Mouse (Mus musculus) spleen, adult 12 weeks (tissue): ENCODE measurements around the gene Ttc38.

ENCODE experiments used
- DNase-seq: peaks from one replicate; pipeline ENCODE4 v3.0.0; 2022; ENCODE audit warnings: low spot score

Ttc38 gene

DNA sequence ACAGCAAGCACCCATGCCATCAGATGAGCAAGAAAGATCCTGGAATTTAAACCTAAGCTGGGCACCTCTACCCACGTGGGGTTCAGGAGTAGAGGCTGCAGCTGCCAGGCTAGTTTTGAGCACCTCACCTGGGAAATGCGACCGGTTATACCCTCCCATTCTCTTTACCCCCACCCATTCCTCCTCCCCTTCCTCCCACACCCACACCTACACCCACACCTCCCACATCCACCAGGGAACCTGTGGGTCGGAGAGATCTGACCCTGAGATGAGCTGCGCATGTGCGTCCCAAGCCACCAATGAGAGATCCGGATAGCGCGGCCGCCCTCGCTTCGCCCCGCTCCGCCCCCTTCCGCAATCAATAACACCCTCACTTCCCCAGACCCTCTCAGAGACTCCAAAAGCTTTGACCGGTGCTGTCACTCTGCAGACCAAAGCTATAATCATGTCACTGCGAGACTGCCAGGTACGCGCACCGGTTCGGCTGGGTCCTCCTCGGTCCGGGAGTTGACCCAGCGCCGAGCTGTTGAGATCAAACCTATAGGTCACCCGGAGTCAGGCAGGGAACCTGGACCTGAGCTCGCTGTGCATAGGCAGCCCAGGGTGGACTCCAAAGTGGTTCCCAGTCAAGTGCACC lies at the start of gene Ttc38:
Ttc38 (plus strand) TSS at position 353 of the 637 bp plus-strand sequence.
- peak; percentile 62 for DNase-seq

DNA sequence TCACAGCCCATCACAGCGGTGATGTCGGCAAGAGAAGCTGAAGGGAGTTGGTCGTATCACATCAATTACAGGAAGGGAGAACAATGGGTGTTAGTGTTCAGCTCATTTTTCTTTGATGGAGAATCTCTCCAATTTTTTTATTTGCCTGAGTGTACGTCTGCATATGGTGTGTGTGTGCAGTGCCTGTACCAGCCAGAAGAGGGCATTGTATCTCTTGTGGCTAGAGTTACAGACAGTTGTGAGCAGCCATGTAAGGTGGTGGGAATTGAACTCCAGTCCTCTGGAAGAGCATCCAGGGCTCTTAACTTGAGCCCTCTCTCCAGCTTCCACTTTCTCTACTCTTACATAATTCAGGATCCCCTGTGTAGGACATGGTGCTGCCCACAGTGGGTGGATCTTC lies 49.0 kb upstream of the Ttc38 start:
- DNase-seq, result no peak

DNA sequence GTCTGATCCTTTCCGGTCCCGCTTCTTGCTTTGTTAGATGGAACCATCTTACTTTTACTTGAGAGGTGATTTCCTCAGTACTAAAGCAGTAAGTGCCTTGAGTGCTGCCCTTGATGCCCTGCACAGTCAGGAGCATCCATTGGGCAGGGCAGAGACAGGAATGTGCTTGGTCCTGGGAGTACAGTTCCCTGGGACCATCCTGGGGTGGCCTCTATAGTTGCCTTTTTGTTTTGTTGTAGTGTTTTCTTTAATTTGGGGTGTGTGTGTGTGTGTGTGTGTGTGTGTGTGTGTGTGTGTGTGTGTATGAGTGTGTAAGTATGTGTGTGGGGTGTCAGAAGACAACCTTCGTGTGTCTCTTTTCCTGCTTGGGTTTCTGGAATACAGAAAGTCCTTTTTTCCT lies 47.8 kb upstream of the Ttc38 start:
- DNase-seq, result no peak

DNA sequence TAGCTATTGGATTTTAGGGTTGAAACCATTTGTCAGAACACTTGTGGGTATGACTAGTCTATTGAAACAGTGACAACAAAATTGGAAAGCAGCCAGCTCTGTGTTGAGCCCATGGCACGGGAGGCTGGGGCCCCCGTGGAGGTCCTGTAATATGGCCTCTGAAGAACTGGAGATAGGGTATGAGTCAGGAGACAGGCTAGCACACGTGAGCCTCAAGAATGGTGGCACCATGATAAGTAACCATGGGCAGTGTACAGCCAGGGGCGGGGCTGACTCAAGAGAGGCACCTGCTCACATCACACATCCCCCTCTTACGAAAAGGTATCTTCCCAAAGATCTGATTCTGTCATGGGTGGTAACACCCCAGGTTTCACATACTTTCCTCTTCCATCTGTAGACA lies 45.4 kb upstream of the Ttc38 start:
- no peak for DNase-seq

DNA sequence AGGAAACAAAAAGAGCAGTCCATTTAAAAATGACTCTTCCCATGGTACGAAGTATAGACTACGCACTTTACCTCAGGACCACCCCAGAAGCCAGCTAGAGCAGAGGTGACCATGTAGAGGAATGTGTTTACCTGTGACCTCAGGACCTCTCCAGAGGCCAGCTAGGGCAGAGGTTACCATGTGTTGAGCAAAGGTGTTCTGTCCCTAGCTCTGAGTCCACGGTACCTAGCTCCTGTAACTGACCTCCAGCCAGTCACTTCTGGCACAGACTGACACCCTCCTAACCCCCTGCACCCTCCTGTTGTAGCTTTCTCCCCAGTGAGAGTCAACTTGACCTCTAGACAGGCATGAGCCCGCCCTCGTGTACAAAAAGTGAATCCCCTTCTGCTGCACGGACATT lies 44.6 kb upstream of the Ttc38 start:
- no peak for DNase-seq

DNA sequence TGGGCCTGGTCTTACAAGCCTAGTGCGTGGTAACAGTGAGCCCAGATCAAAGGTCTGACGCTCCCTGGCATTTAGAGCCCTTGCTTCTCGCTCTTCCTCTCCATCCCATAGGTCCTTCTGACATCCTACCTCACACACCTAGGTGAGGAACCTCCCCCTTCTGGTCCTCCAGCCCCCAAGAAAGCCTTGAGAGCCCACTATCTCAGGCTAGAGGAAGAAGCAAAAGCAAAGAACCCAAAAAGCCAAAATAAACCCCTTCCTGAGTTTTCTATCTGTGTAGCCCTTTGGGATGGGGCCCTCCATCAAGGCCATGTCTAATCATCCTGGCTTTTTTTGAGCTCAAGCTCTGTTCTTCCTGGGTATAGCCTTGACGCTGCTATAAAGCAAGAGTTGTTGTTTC lies 44.1 kb upstream of the Ttc38 start:
- no peak for DNase-seq

DNA sequence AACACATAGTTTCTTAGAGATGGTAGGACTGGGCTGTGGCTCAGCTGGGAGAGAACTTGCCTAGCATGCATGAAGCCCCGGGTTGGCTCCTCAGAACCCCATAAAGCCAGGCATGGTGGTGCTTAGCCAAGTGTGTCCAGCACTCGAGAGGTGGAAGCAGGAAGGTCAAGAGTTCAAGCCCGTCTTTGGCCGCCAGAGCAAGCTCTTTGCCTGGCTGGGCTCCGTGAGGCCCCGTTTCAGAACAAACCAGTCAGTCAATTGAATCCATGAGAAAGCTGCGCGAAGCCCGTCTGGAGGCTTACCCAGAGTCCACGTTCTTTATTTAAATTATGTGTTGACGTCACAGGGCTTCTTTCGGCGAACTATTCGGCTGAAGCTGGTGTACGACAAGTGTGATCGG lies 43.5 kb upstream of the Ttc38 start:
- no peak for DNase-seq

DNA sequence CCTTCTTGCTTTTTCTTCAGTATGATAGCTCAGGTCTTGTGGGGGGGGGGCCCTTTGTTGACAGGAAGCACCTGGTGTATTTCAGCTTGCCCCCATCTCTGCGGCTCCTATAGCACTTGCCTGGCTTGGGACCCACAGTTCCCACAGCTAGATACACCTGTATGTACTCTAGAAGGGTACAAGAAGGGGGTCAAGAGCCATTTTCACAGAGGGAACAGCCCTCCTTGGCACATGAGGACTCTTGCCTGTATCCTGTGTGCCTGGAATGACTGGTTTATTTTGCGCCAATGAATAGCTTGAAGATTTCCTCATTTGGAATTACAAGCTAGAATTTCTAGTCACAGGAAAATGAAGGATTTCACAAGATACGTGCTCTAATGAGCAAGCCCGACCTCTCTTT lies 40.7 kb upstream of the Ttc38 start:
- no peak for DNase-seq

DNA sequence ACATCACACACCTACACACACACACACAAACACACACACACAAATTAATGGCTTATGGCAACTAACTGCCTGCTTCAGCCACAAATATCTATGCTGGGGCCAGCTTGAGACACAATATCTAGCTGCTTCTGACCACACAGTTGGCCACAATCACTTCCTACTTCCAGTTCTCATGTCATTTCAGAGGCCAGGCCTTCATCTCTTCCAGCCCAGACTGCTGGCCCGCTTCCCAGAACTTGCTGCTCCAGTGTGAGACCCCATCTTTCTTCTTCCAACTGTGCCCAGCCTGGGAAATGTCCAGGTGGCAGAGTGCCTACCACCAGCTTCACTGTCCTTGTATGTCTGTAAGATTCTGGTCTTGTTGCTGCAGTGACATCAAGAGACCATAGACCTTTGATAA lies 39.3 kb upstream of the Ttc38 start:
- no peak for DNase-seq

DNA sequence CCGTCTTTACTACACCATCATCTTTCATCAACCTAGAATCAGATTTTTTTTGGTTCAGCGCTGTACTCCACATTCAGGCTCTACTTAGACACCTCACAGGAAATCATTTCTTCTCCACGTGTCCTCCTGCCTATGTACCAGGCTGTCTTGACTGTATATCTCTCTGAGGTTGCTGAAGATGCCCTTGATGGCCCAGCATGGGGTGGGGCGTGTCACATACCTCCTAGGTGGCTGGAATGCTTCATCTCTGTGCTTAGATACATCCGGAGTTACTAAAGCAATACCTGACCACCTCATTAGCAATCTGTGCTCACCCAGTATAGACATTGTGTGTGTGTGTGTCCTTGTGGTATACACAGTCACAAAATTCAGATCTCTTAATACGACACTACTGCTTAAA lies 36.6 kb upstream of the Ttc38 start:
- no peak for DNase-seq

DNA sequence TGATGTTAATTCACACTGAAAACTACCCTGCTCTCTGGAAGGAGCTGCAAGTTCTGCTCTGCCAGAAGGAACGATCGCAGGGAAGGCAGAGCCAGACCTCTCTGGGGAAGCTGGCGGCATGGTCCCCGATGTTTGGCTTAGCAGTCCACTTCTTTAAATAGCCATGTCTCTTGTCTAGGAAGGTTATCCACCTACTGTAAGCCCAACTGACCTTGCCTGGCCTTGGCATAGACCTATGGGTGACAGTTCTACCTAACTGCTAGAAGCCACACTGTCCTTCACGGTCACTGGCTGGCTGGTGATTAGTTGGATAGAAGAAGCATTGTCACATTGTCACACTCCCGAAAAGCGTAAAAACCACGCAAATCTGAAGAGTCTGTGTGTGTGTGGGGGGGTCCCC lies 33.4 kb upstream of the Ttc38 start:
- DNase-seq, result no peak

DNA sequence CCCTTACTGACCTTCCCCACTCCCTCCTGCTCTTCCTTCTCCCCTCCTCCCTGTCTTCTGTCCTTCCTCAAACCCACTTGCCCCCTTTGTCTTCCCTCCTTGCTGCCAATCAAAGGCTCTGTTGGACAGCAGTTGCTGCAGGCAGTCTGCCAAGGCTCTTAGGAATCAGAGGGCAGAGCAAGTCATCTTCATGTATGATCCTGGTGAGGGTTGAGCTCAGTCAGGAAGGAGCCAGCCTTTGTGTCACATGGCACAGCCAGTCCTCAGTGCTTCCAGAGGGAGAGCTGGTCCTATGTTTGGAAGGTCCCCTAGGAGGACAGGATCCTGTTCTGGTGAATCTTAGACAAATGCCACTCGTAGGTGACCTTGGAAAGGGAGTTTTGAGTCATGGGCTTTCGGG lies 29.2 kb upstream of the Ttc38 start:
- DNase-seq, result no peak

DNA sequence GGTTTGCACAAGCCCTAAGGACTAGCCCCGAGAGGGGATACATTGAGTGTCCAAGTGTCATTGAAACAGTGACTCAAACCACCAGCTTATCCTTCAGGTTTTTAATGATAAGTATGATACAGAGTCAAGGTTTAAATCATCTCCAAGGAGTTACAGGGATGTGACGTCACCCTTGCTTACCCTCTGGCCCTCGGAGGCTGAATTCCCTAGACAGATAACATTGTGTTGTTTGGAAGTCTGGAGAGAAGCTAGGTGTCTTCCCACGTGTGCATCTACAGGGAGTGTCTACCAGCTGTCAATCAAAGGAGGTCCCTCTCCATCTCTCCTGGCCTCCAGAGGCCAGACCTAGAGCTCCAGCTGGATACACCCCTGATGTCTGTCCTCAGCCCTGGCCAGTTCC lies 25.2 kb upstream of the Ttc38 start:
- DNase-seq, result no peak

DNA sequence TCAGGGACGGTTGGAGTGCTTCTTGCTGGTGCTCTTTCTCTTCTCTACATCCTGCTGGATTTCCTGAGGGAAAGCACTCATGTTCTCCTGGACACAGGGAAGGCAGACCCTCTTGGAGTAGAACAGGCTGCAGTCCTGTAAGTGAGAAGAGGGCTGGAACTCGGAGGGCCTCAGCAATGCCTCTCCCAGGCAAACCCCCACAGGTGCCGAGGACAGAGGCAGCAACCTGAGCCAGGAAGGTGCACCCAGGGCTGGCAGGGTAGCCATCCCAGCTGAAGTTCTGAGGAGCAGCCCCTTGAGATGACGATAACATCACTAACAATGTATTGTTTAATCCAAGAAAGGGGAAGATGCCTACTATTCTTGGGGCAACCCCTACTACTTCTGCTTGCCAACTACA lies 24.7 kb upstream of the Ttc38 start:
- DNase-seq, result no peak

DNA sequence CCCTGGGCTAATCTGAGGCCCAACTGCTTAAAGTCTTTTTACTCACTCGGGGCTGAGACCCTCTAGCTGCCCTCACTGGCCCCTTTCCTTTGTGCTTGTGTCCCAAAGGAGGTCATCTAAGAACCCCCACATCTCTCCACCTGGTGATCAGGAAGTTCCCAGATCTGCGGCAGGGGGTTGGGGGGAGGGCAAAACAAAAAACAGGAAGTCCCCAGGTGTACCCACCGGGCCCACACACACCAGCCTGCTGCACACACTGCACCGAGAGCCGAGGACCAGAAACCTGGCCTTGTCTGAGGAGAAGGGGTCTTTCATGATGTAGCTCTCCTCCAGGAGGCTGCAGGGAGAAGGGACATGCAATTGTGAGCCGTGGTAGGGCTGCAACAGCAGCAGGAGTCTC lies 24.1 kb upstream of the Ttc38 start:
- DNase-seq, result no peak

DNA sequence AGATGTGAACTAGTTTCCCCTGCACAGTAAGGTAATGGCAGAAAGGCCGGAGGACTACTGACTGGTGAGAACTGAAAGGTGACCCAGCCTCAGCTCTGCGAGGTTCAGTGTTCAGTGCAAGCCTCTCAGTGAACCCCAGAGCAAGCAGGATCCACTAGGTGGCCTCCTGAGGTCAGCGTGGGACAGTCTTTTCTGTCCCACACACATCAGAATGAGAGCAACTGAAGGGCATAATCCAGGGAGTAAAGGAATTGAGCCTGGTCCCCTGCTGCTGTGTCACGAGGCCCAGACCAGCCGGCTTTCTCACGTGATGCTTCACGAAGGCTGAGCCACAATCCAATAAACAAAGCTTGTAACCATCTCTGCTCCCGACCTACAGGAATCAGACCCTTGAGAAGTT lies 23.7 kb upstream of the Ttc38 start:
- no peak for DNase-seq

DNA sequence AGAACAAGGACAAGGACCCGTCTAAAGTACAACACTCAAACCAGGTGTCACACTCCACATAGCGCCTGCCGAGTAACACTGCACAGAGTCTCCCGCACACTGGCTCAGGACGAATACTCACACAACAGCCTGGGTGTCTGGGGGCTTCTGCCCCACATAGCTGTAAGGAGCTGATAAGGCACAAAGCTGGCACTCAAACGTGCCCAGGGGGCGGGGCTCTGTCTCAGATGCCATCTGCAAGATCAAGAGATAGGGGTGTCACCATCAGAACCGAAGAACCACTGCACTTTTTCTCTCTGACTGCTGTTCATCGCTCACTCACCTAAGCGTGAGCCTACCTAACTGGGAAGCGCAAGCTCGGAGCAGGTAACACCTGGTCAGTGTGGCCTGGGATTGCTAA lies 23.0 kb upstream of the Ttc38 start:
- no peak for DNase-seq

DNA sequence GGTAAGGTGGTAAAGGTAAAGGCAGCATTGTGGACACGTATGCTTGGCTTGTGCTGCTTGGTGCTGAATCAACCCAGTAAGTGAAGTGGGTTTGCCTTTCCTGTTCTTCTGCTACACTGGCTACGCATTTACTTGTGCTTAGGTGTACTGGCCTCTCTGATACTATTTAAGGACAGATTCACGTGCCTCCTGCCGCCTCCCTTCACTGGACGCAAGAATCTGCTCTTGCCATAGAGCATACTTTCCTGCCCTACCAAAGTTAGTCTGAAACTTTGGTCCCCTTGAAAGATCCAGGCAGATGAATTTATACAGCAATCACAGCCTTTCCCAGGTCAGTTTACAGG lies 21.7 kb upstream of the Ttc38 start:
- DNase-seq, result no peak

DNA sequence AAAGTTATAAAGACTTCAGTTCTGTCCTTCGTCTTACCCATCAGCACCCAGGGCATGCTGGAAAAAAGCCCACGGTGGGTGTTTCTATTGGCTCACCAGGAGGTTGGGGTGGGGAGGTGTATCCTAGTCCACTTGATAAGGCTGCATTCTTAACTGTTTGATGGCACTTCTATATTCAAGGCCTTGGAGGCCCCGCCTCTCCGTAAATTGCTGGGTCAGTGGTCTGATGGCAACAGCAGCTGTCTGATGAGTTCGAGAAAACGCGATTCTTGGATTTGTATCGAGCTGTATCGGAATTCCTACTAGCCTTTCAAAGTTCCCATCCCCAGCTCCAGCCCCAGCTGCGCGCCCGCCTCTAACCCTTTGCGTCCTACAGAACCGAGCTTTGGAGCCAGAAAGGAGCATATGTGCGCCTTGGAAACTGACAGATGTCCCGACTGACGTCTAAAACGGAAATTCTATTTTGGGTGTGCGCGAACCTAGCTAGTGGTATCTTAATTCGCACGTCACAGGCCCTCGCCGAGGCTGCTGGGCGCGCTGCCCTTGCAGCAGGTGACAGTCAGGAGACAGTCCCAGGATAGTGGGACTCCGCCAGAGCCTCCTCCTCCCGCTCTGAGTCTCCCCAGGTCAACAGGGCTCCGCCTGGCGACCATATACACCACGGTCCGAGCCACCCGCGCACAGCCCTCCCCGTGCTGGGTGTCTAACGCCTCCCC lies 21.1 kb upstream of the Ttc38 start:
- DNase-seq, result no peak

DNA sequence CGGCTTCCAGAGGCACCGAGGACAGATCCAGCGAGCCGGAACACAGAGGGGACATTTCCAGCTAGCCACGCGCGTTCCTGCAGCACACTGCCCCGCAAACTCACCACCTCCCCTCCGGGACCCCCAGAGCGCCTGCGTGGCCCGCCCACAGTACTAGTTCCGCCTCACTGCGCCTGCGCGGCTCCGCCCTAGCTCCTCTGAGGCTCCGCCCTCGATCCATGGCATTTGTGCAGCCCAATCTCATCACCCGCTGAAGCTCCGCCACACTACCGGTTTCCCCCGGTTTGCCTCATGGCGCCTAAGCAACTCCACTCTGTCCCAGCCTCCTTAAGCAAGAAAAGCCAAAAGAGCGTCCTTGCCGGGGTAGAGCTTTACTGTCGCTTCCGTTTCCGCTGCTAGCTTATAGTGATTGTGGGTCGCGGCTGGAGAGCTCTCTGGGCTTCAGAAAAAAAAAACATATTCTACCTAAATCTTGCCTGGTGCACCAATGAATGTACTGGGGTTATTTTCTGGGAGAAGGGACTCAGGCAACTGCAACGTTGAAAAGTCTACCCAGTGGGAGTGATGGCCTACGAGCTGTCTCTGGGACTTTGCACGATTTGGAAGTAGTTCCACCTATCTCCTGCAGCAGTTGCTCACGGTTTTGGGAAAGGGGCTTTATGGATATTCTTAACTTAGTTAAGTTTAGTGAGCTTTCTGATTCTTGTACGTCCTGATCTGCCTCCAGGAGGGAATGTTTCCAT lies 20.4 kb upstream of the Ttc38 start, which contains the start of gene Cdpf1:
Cdpf1 (minus strand) TSS at position 163 of the 743 bp plus-strand sequence.
- peak; percentile 97 for DNase-seq

DNA sequence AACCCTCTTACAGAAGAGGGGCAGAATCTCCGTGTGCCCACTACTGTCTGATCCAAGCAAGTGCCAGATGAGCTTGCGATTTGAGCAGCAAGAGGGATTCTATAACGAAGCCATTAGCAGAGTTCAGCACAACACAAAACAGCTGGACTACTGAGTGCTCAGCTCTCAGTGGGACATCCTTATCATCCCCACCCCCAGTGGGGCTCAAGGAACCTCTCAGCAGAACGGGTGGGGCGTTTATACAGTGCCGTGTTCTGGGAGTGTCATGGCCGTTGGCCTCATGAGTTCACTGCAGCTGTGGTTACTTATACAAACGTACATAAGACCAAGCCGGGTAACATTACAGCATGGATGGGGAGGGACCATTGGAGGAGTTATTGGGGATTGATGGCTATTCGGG lies 18.7 kb upstream of the Ttc38 start:
- no peak for DNase-seq

DNA sequence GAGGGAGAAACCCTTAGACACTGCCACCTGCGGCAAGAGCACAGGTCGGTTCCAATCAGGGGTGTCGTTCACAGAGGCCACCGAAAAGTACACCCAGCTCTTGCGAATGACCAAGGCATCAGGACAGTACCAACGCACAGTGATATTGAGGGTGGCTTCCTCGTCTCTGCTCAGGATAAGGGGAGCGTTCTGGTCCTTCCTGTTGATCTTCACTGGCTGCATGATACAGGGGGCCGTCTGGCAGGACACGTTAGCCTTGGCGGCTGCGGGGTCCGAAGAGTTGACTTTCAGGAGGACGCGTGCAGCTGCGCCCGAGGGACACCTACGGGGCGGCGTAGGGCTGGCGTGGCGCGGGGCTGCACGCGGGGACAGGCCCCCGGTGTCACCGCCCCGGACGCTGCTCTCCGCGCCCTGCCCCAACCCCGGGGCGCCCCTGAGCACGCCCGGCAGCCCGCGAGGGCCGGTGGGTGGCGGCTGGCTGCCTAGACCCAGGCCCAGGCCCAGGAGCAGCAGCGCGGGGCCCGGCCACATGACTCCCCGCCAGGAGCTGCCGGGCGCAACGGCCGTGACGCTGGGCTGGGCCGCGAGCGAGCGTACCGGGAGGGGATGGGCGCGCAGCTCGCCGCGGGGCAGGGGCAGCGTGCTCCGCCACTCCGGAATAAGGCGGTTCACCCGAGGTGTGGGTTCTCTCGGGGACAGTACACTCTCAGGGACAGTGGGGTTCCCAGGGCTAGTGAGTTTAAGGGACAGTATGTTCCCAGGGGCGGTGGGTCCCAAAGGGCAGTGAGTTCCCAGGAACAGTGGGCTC lies 10.7 kb upstream of the Ttc38 start, which contains the start of gene Pkdrej:
Pkdrej (minus strand) TSS at position 532 of the 808 bp plus-strand sequence.
- no peak for DNase-seq

DNA sequence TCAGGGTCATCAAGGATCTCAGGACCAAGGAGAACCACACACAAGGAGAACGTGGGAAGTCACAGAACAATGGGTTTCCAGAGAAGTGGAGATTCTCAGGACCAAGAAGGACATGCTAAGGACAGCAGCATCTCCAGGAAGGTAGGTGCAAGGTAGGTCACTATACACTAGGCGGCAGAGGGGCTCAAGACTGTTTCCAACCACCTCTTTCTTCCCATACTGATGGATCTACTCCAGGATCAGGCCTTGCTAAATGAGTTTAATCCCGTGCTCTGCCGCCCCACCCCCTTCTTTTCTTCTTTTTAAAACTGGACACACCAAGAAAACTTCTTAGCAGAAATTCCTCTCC lies 10.1 kb upstream of the Ttc38 start:
- no peak for DNase-seq
